Mouse (Mus musculus) cerebellum, postnatal 4 days (tissue): ENCODE measurements at regions not wholly inside any gene's neighbourhood (a gene's known extent, or its start where the extent isn't known, plus 50 kb on each side); places are given as distances from the start of the nearest gene placed in this dataset.

Experiments used
- DNase-seq, 2 experiments: peaks; one replicate each; pipeline ENCODE4 v3.0.0; 2022; ENCODE audit warnings: low spot score in 2 of 2, mixed read lengths in 1 of 2

- DNase-seq, result no peak
Measured at GRCm38 (mm10) chr7:111134496-111134895, 51.7 kb upstream of the Eif4g2 start.
